Mouse (Mus musculus) adrenal gland, adult (tissue): ENCODE measurements at regions not wholly inside any gene's neighbourhood (a gene's known extent, or its start where the extent isn't known, plus 50 kb on each side); places are given as distances from the start of the nearest gene placed in this dataset.
A peak's percentile ranks its signal among the peaks of the same experiment; 100 is the strongest.

Source experiments
- DNase-seq, 2 experiments: peaks; one replicate each; pipeline ENCODE4 v3.0.0; 2022 to 2023; ENCODE audit warnings: low spot score in 1 of 2; ENCODE audit not compliant: inconsistent age in 2 of 2

- DNase-seq = peak in 1 of 2 experiments; percentile 42
Observed at GRCm38 (mm10) chr8:64542501-64542900, 150.4 kb downstream of the Cpe start.

- DNase-seq = no peak
Observed at GRCm38 (mm10) chr8:64539846-64540472, 152.9 kb downstream of the Cpe start.

- no peak for DNase-seq
Observed at GRCm38 (mm10) chr8:64531780-64532179, 161.1 kb downstream of the Cpe start.

GRCm38 (mm10) chr8:64522441-64523102, 170.3 kb downstream of the Cpe start:
- peak; percentile 41 to 79 for DNase-seq

- DNase-seq = no peak
Observed at GRCm38 (mm10) chr8:64519650-64520049, 173.2 kb downstream of the Cpe start.

- DNase-seq = no peak
Observed at GRCm38 (mm10) chr8:64515923-64516322, 176.9 kb downstream of the Cpe start.

GRCm38 (mm10) chr8:64497281-64498060, 195.4 kb downstream of the Cpe start:
- DNase-seq = no peak

- no peak for DNase-seq
Observed at GRCm38 (mm10) chr8:64496333-64497213, 196.3 kb downstream of the Cpe start.

- DNase-seq = no peak
Observed at GRCm38 (mm10) chr8:64491561-64491960, 201.3 kb downstream of the Cpe start.

GRCm38 (mm10) chr8:64488057-64488456, 204.8 kb downstream of the Cpe start:
- DNase-seq = no peak

- DNase-seq = no peak
Observed at GRCm38 (mm10) chr8:64473276-64473675, 219.6 kb downstream of the Cpe start.

GRCm38 (mm10) chr8:64472801-64473270, 220.0 kb downstream of the Cpe start:
- peak in 1 of 2 experiments; percentile 24 for DNase-seq

- DNase-seq = no peak
Observed at GRCm38 (mm10) chr8:64461136-64461535, 231.7 kb downstream of the Cpe start.

- no peak for DNase-seq
Observed at GRCm38 (mm10) chr8:64456970-64457369, 235.9 kb downstream of the Cpe start.

- no peak for DNase-seq
Observed at GRCm38 (mm10) chr8:64454736-64455135, 238.1 kb downstream of the Cpe start.

- DNase-seq = no peak
Observed at GRCm38 (mm10) chr8:64445366-64445765, 239.3 kb upstream of the Tll1 start.

- no peak for DNase-seq
Observed at GRCm38 (mm10) chr8:64444429-64444828, 238.4 kb upstream of the Tll1 start.

- no peak for DNase-seq
Observed at GRCm38 (mm10) chr8:64438489-64438888, 232.4 kb upstream of the Tll1 start.

GRCm38 (mm10) chr8:64434648-64435047, 228.6 kb upstream of the Tll1 start:
- no peak for DNase-seq

GRCm38 (mm10) chr8:64422850-64423214, 216.8 kb upstream of the Tll1 start:
- DNase-seq = no peak
